Mouse (Mus musculus): ENCODE data around the gene Rrp36. TPM values are rescaled to one million over a fixed set of nuclear protein-coding genes. Genes with fewer than 3 reads are reported as not detected.

The Rrp36 gene
- 51.4 and 54.8 TPM in 2 replicates for polyA plus RNA-seq (2015; fragmentation: Nextera tagmentation; extraction: Ambion mirVana)

DNA sequence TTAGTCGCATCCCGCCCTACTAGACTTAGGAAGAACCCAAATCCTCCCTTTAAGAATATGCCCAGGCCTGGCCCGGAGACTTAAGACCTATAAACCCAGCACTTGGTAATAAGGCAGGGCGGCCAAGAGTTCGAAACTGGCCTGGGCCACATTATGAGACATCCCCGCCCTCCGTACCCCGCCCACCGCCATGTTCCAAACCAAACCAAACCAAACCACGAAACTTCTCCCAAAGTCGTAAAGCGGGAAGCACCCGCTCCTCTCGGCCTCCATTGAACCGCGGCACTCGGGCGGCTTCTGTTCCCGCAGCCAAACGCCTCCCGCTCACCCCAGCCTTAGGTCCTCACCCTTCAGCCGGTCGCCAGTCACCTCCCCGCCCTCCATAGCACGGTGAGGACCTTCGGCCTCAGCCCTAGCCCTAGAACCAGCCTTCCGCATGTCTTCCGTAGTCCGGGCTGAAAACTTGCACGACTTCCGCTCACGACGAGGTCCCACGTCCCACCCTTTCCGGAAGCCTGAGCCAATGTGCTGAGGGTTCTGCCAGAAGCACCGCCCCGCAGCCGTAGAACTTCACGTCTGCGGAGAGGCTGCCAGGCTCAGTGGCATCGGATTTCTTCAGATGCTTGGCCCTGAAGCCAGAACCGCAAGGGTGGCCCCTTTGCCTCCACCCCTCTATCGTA is at the start of gene Rrp36:
Rrp36 (minus strand) TSS at position 503 of the 680 bp plus-strand sequence.
- H3K27ac ChIP-seq (ENCODE audit: low read depth, low read length) = peak within 1 kb of the TSS; percentile 77
- peaks cover 16% of the 10 kb centered on the region for H3K4me1 ChIP-seq (ENCODE audit: control insufficient read depth, insufficient read depth, low read depth, low read length)
- peak within 1 kb of the TSS; percentile 86 for H3K4me2 ChIP-seq (ENCODE audit: low read length)
- peak; percentile 94 for ATAC-seq
- peak within 1 kb of the TSS; percentile 85 for H3K4me3 ChIP-seq (ENCODE audit: low read length)
- H3K36me3 ChIP-seq (ENCODE audit: control insufficient read depth, insufficient read depth, low read length) = peaks cover 43% of the 10 kb centered on the region
- WGBS = 1% methylated on average over 43 of the region's 43 CpGs
- H3K9ac ChIP-seq (ENCODE audit: low read depth, low read length) = peak within 1 kb of the TSS; percentile 75
- H3K27me3 ChIP-seq (replicated peaks; ENCODE audit: control insufficient read depth, insufficient read depth, low read length) = no peaks in the 10 kb centered on the region
- no peaks in the 10 kb centered on the region for H3K9me3 ChIP-seq (ENCODE audit: control insufficient read depth, low read length)

- no peak for ATAC-seq
- Histone ChIP-seq H3K4me1 (ENCODE audit: control insufficient read depth, insufficient read depth, low read depth, low read length) (no peaks in the 10 kb centered on the region), H3K27ac (ENCODE audit: low read depth, low read length) (no peak overlapping the region), H3K9ac (ENCODE audit: low read depth, low read length) (no peak overlapping the region), H3K4me2 (ENCODE audit: low read length) (no peak overlapping the region), H3K4me3 (ENCODE audit: low read length) (no peak overlapping the region), H3K9me3 (ENCODE audit: control insufficient read depth, low read length) (no peaks in the 10 kb centered on the region), H3K36me3 (ENCODE audit: control insufficient read depth, insufficient read depth, low read length) (peaks cover 22% of the 10 kb centered on the region), H3K27me3 (replicated peaks; ENCODE audit: control insufficient read depth, insufficient read depth, low read length) (no peaks in the 10 kb centered on the region)
- WGBS = 88% methylated on average over 7 of the region's 7 CpGs
Observed at GRCm38 (mm10) chr17:46721077-46721476, 46.9 kb upstream of the Rrp36 start.

GRCm38 (mm10) chr17:46714756-46715481 is 40.8 kb upstream of the Rrp36 start:
- peaks cover 12% of the 10 kb centered on the region for H3K4me1 ChIP-seq (ENCODE audit: control insufficient read depth, insufficient read depth, low read depth, low read length)
- no peak overlapping the region for H3K4me2 ChIP-seq (ENCODE audit: low read length)
- H3K9me3 ChIP-seq (ENCODE audit: control insufficient read depth, low read length) = no peaks in the 10 kb centered on the region
- WGBS = 93% methylated on average over 11 of the region's 11 CpGs
- H3K36me3 ChIP-seq (ENCODE audit: control insufficient read depth, insufficient read depth, low read length) = peaks cover 24% of the 10 kb centered on the region
- no peak overlapping the region for H3K4me3 ChIP-seq (ENCODE audit: low read length)
- H3K27ac ChIP-seq (ENCODE audit: low read depth, low read length) = no peak overlapping the region
- ATAC-seq = no peak
- H3K27me3 ChIP-seq (replicated peaks; ENCODE audit: control insufficient read depth, insufficient read depth, low read length) = no peaks in the 10 kb centered on the region
- no peak overlapping the region for H3K9ac ChIP-seq (ENCODE audit: low read depth, low read length)

GRCm38 (mm10) chr17:46713849-46714248 is 39.7 kb upstream of the Rrp36 start:
- 84% methylated on average over 9 of the region's 9 CpGs for WGBS
- no peak for ATAC-seq
- Histone ChIP-seq H3K36me3 (ENCODE audit: control insufficient read depth, insufficient read depth, low read length) (peaks cover 24% of the 10 kb centered on the region), H3K27ac (ENCODE audit: low read depth, low read length) (no peak overlapping the region), H3K4me3 (ENCODE audit: low read length) (no peak overlapping the region), H3K4me1 (ENCODE audit: control insufficient read depth, insufficient read depth, low read depth, low read length) (peaks cover 12% of the 10 kb centered on the region), H3K9ac (ENCODE audit: low read depth, low read length) (no peak overlapping the region), H3K27me3 (replicated peaks; ENCODE audit: control insufficient read depth, insufficient read depth, low read length) (no peaks in the 10 kb centered on the region), H3K9me3 (ENCODE audit: control insufficient read depth, low read length) (no peaks in the 10 kb centered on the region), H3K4me2 (ENCODE audit: low read length) (no peak overlapping the region)

GRCm38 (mm10) chr17:46712442-46712841 is 38.3 kb upstream of the Rrp36 start:
- H3K4me1 ChIP-seq (ENCODE audit: control insufficient read depth, insufficient read depth, low read depth, low read length) = peaks cover 12% of the 10 kb centered on the region
- no peak overlapping the region for H3K27ac ChIP-seq (ENCODE audit: low read depth, low read length)
- WGBS = 77% methylated on average over 7 of the region's 7 CpGs
- H3K9ac ChIP-seq (ENCODE audit: low read depth, low read length) = peak overlapping the region; percentile 95
- peak overlapping the region; percentile 89 for H3K4me2 ChIP-seq (ENCODE audit: low read length)
- peak overlapping the region; percentile 98 for H3K4me3 ChIP-seq (ENCODE audit: low read length)
- no peaks in the 10 kb centered on the region for H3K9me3 ChIP-seq (ENCODE audit: control insufficient read depth, low read length)
- ATAC-seq = no peak
- no peaks in the 10 kb centered on the region for H3K27me3 ChIP-seq (replicated peaks; ENCODE audit: control insufficient read depth, insufficient read depth, low read length)
- H3K36me3 ChIP-seq (ENCODE audit: control insufficient read depth, insufficient read depth, low read length) = peaks cover 24% of the 10 kb centered on the region

- peak overlapping the region; percentile 98 for H3K4me3 ChIP-seq (ENCODE audit: low read length)
- WGBS = 1% methylated on average over 45 of the region's 76 CpGs
- peaks cover 20% of the 10 kb centered on the region for H3K36me3 ChIP-seq (ENCODE audit: control insufficient read depth, insufficient read depth, low read length)
- no peaks in the 10 kb centered on the region for H3K9me3 ChIP-seq (ENCODE audit: control insufficient read depth, low read length)
- peak; percentile 71 for ATAC-seq
- H3K4me1 ChIP-seq (ENCODE audit: control insufficient read depth, insufficient read depth, low read depth, low read length) = peaks cover 12% of the 10 kb centered on the region
- H3K4me2 ChIP-seq (ENCODE audit: low read length) = peak overlapping the region; percentile 89
- peak overlapping the region; percentile 95 for H3K9ac ChIP-seq (ENCODE audit: low read depth, low read length)
- peak overlapping the region; percentile 80 for H3K27ac ChIP-seq (ENCODE audit: low read depth, low read length)
- no peaks in the 10 kb centered on the region for H3K27me3 ChIP-seq (replicated peaks; ENCODE audit: control insufficient read depth, insufficient read depth, low read length)
Observed at GRCm38 (mm10) chr17:46711612-46712271, 37.6 kb upstream of the Rrp36 start.

DNA sequence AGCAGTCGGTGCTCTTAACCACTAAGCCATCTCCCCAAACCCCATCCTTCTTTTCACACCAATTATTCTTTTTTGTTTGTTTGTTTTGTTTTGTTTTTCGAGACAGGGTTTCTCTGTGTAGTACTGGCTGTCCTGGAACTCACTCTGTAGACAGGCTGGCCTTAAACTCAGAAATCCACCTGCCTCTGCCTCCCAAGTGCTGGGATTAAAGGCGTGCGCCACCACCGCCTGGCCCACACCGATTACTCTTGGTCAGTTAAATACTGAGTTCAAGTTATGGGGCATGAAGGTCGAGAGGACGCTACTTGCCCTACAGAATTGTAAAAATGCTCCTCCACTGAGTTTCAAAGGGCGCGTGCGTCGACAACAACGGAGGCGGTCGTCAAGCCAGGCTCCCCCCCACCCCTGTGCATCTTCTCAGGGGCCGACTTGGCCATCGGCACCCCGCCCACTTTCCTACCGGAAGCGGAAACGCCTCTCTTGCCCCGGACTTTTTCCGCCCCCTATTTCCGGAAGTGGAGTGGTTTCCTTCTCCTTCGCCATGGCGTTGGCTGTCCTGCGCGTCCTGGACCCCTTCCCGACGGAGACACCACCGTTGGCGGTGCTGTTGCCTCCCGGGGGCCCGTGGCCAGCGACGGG is 36.9 kb upstream of the Rrp36 start, which contains the start of gene Pex6:
Pex6 (plus strand) TSS at position 505 of the 639 bp plus-strand sequence.
- 8% methylated on average over 36 of the region's 36 CpGs for WGBS
- H3K27ac ChIP-seq (ENCODE audit: low read depth, low read length) = peak within 1 kb of the TSS; percentile 80
- peak within 1 kb of the TSS; percentile 98 for H3K4me3 ChIP-seq (ENCODE audit: low read length)
- H3K9me3 ChIP-seq (ENCODE audit: control insufficient read depth, low read length) = no peaks in the 10 kb centered on the region
- ATAC-seq = peak; percentile 94
- peak within 1 kb of the TSS; percentile 89 for H3K4me2 ChIP-seq (ENCODE audit: low read length)
- peak within 1 kb of the TSS; percentile 95 for H3K9ac ChIP-seq (ENCODE audit: low read depth, low read length)
- peaks cover 12% of the 10 kb centered on the region for H3K4me1 ChIP-seq (ENCODE audit: control insufficient read depth, insufficient read depth, low read depth, low read length)
- H3K27me3 ChIP-seq (replicated peaks; ENCODE audit: control insufficient read depth, insufficient read depth, low read length) = no peaks in the 10 kb centered on the region
- peaks cover 16% of the 10 kb centered on the region for H3K36me3 ChIP-seq (ENCODE audit: control insufficient read depth, insufficient read depth, low read length)

- Histone ChIP-seq H3K4me1 (ENCODE audit: control insufficient read depth, insufficient read depth, low read depth, low read length) (peaks cover 26% of the 10 kb centered on the region), H3K4me2 (ENCODE audit: low read length) (no peak overlapping the region), H3K27me3 (replicated peaks; ENCODE audit: control insufficient read depth, insufficient read depth, low read length) (no peaks in the 10 kb centered on the region), H3K9me3 (ENCODE audit: control insufficient read depth, low read length) (no peaks in the 10 kb centered on the region), H3K4me3 (ENCODE audit: low read length) (no peak overlapping the region), H3K9ac (ENCODE audit: low read depth, low read length) (no peak overlapping the region), H3K27ac (ENCODE audit: low read depth, low read length) (no peak overlapping the region), H3K36me3 (ENCODE audit: control insufficient read depth, insufficient read depth, low read length) (no peaks in the 10 kb centered on the region)
- 95% methylated on average over 14 of the region's 14 CpGs for WGBS
- no peak for ATAC-seq
Observed at GRCm38 (mm10) chr17:46706375-46707089, 32.4 kb upstream of the Rrp36 start.
